Mouse (Mus musculus) erythroblast, embryonic 14.5 days (primary cell): ENCODE results near the gene Gm20547.

Experiments
- GATA1 ChIP-seq: IDR thresholded peaks from 2 replicates; pipeline ENCODE4 v1.6.1; 2012; ENCODE audit warnings: low read length, inconsistent platforms, mixed read lengths
- TAL1 ChIP-seq: IDR thresholded peaks from 3 replicates; pipeline ENCODE4 v1.6.1; 2012; ENCODE audit warnings: low read length, inconsistent platforms, mixed read lengths

- TF ChIP-seq GATA1 (no peak), TAL1 (no peak)
Measured at GRCm38 (mm10) chr17:34814818-34815370, 66.9 kb downstream of the Gm20547 start.
